ENCODE assay signal across 26 mouse cellular contexts in genomic region chr16:78725541-78725940, GRCm38 (mm10).
DNase-seq lines count a peak whose midpoint lies in the region; ATAC-seq and TF ChIP-seq lines count a peak whose summit lies in the region.
"Had no signal": no experiment of that assay in that cellular context is flagged by ENCODE, and none has a peak within 500 bp of the region (broad histone marks: within the 10 kb centered on the region; RNA-seq: fewer than 3 reads in every experiment).

No protein-coding gene starts in this region.

- no peak for DNase-seq in hindbrain, embryonic 11.5 days (ENCODE audit: low spot score)
- DNase-seq in limb, embryonic 11.5 days (ENCODE audit: low spot score) = no peak
- DNase-seq in limb, embryonic 10.5 days (ENCODE audit: low spot score) = no peak
- no peak for DNase-seq in testis, postnatal 10 days (ENCODE audit: low spot score)
- no peak for DNase-seq in retina, postnatal 1 day
- DNase-seq: adrenal gland, postnatal 25 days; cerebellum, adult 2 months; cerebellum, postnatal 25 days; forebrain, postnatal 0 days; heart, adult 2 months; kidney, postnatal 36 days; liver, embryonic 13.5 days; lung, embryonic 14.5 days; lung, postnatal 14 days; right cerebral cortex, postnatal 14 days; thymus, adult 2 months; thymus, postnatal 36 days had no signal

- no peaks in the 10 kb centered on the region for H3K27me3 ChIP-seq in hindbrain, embryonic 16.5 days (replicated peaks; ENCODE audit: control insufficient read depth, insufficient read depth, low read length)
- H3K27me3 ChIP-seq in hindbrain, embryonic 11.5 days (ENCODE audit: control insufficient read depth, insufficient read depth, low read length) = no peaks in the 10 kb centered on the region
- H3K27me3 ChIP-seq in limb, embryonic 11.5 days (ENCODE audit: control insufficient read depth, insufficient read depth, low read length) = no peaks in the 10 kb centered on the region
- no peaks in the 10 kb centered on the region for H3K27me3 ChIP-seq in limb, embryonic 10.5 days (ENCODE audit: low read depth, poor library complexity, severe bottlenecking)
- no peaks in the 10 kb centered on the region for H3K27me3 ChIP-seq in testis, adult 2 months (ENCODE audit: control insufficient read depth, insufficient read depth, low read length)
- H3K27me3 ChIP-seq: heart, embryonic 12.5 days; liver, embryonic 13.5 days; stomach, embryonic 15.5 days had no signal

- ATAC-seq in hindbrain, embryonic 16.5 days = 0 out of 2 replicates have a peak, but pooled peaks have one; percentile 30
- ATAC-seq in hindbrain, embryonic 11.5 days (ENCODE audit: low FRiP score) = no peak
- peak; percentile 26; the same call in 1 of the 2 replicates for ATAC-seq in limb, embryonic 11.5 days (ENCODE audit: insufficient number of reproducible peaks, low FRiP score, low TSS enrichment, low read depth)
- ATAC-seq: CD4-positive, CD25-positive, alpha-beta regulatory T cell, adult 4 months; forebrain, postnatal 0 days; intestine, embryonic 16.5 days had no signal

- no peaks in the 10 kb centered on the region for H3K4me1 ChIP-seq in hindbrain, embryonic 16.5 days (ENCODE audit: control insufficient read depth, insufficient read depth, low read depth, low read length)
- no peaks in the 10 kb centered on the region for H3K4me1 ChIP-seq in hindbrain, embryonic 11.5 days (replicated peaks; ENCODE audit: control insufficient read depth, insufficient read depth, low read length)
- H3K4me1 ChIP-seq in limb, embryonic 11.5 days (ENCODE audit: control insufficient read depth, insufficient read depth, low read length) = no peaks in the 10 kb centered on the region
- H3K4me1 ChIP-seq in limb, embryonic 10.5 days = no peaks in the 10 kb centered on the region
- H3K4me1 ChIP-seq in testis, adult 2 months (ENCODE audit: control insufficient read depth, insufficient read depth, low read length) = no peaks in the 10 kb centered on the region
- H3K4me1 ChIP-seq: forebrain, embryonic 10.5 days; heart, embryonic 12.5 days; liver, embryonic 13.5 days; stomach, embryonic 15.5 days had no signal

- H3K9me3 ChIP-seq in hindbrain, embryonic 16.5 days (ENCODE audit: control insufficient read depth, low read length) = no peaks in the 10 kb centered on the region
- no peaks in the 10 kb centered on the region for H3K9me3 ChIP-seq in hindbrain, embryonic 11.5 days (ENCODE audit: control insufficient read depth, low read length)
- no peaks in the 10 kb centered on the region for H3K9me3 ChIP-seq in limb, embryonic 11.5 days (ENCODE audit: control insufficient read depth, low read length)
- no peaks in the 10 kb centered on the region for H3K9me3 ChIP-seq in limb, embryonic 10.5 days (replicated peaks)
- H3K9me3 ChIP-seq: forebrain, embryonic 10.5 days; heart, embryonic 12.5 days; liver, embryonic 13.5 days; stomach, embryonic 15.5 days had no signal

- no peak overlapping the region for H3K27ac ChIP-seq in hindbrain, embryonic 16.5 days (ENCODE audit: low read depth, low read length)
- no peak overlapping the region for H3K27ac ChIP-seq in hindbrain, embryonic 11.5 days (ENCODE audit: low read depth, low read length)
- H3K27ac ChIP-seq in limb, embryonic 11.5 days (replicated peaks; ENCODE audit: low read depth, low read length) = no peak overlapping the region
- no peak overlapping the region for H3K27ac ChIP-seq in limb, embryonic 10.5 days
- no peak overlapping the region; the same call in 1 of the 2 replicates for H3K27ac ChIP-seq in testis, adult 2 months (ENCODE audit: control insufficient read depth, insufficient read depth, low read depth, low read length)
- H3K27ac ChIP-seq: forebrain, embryonic 10.5 days; heart, adult 2 months; layer of hippocampus, adult 2 months; liver, embryonic 13.5 days; stomach, embryonic 15.5 days had no signal

- no peak for TF ChIP-seq POLR2A in testis, adult 2 months (IDR thresholded peaks at IDR 0.05; ENCODE audit: control insufficient read depth, low read depth, low read length)

- 92% methylated on average over 2 of the region's 2 CpGs for WGBS in hindbrain, embryonic 16.5 days
- 78% methylated on average over 2 of the region's 2 CpGs for WGBS in hindbrain, embryonic 11.5 days
- 75% methylated on average over 2 of the region's 2 CpGs for WGBS in limb, embryonic 11.5 days
- 90% methylated on average over 2 of the region's 2 CpGs for WGBS in limb, embryonic 10.5 days

- no peak overlapping the region for H3K4me3 ChIP-seq in hindbrain, embryonic 16.5 days (ENCODE audit: low read length)
- no peak overlapping the region for H3K4me3 ChIP-seq in hindbrain, embryonic 11.5 days (ENCODE audit: low read depth, low read length)
- no peak overlapping the region for H3K4me3 ChIP-seq in limb, embryonic 11.5 days (ENCODE audit: low read depth, low read length)
- no peak overlapping the region for H3K4me3 ChIP-seq in limb, embryonic 10.5 days
- peak overlapping the region; percentile 59 for H3K4me3 ChIP-seq in testis, adult 2 months (ENCODE audit: control insufficient read depth, low read depth, low read length)
- H3K4me3 ChIP-seq: forebrain, embryonic 10.5 days; heart, adult 2 months; heart, embryonic 12.5 days; layer of hippocampus, adult 2 months; liver, embryonic 13.5 days; stomach, embryonic 15.5 days had no signal

- no peak overlapping the region for H3K4me2 ChIP-seq in hindbrain, embryonic 16.5 days (ENCODE audit: low read length)
- no peak overlapping the region for H3K4me2 ChIP-seq in hindbrain, embryonic 11.5 days (replicated peaks; ENCODE audit: low read depth, low read length)
- H3K4me2 ChIP-seq in limb, embryonic 11.5 days (ENCODE audit: low read depth, severe bottlenecking) = no peak overlapping the region
- H3K4me2 ChIP-seq: heart, embryonic 12.5 days; liver, embryonic 13.5 days; lung, embryonic 14.5 days; midbrain, embryonic 11.5 days; stomach, embryonic 15.5 days had no signal

- H3K36me3 ChIP-seq in hindbrain, embryonic 16.5 days (ENCODE audit: control insufficient read depth, insufficient read depth, low read length) = no peaks in the 10 kb centered on the region
- no peaks in the 10 kb centered on the region for H3K36me3 ChIP-seq in hindbrain, embryonic 11.5 days (ENCODE audit: control insufficient read depth, insufficient read depth, low read length)
- no peaks in the 10 kb centered on the region for H3K36me3 ChIP-seq in limb, embryonic 11.5 days (ENCODE audit: control insufficient read depth, insufficient read depth, low read length)
- H3K36me3 ChIP-seq in limb, embryonic 10.5 days = no peaks in the 10 kb centered on the region
- H3K36me3 ChIP-seq in testis, adult 2 months (ENCODE audit: control insufficient read depth, insufficient read depth, low read length) = no peaks in the 10 kb centered on the region
- H3K36me3 ChIP-seq: forebrain, embryonic 10.5 days; heart, embryonic 12.5 days; liver, embryonic 13.5 days; stomach, embryonic 15.5 days had no signal

- no peak overlapping the region for H3K9ac ChIP-seq in hindbrain, embryonic 16.5 days (ENCODE audit: low read depth, low read length)
- H3K9ac ChIP-seq in hindbrain, embryonic 11.5 days (ENCODE audit: low read depth, low read length) = no peak overlapping the region
- H3K9ac ChIP-seq in limb, embryonic 11.5 days (ENCODE audit: low read length) = no peak overlapping the region
- H3K9ac ChIP-seq: forebrain, postnatal 0 days; heart, embryonic 12.5 days; liver, embryonic 13.5 days; lung, embryonic 14.5 days; stomach, embryonic 15.5 days had no signal

- TF ChIP-seq CTCF in testis, adult 2 months (IDR thresholded peaks at IDR 0.05; ENCODE audit: control insufficient read depth, insufficient read depth, insufficient replicate concordance, low read depth, low read length) = no peak
